Mouse (Mus musculus) layer of hippocampus, adult 8-10 months (tissue): Measurements from ENCODE around the gene Phf19. TPM values are rescaled to one million over a fixed set of nuclear protein-coding genes. Genes with fewer than 3 reads are reported as not detected.

ENCODE experiments used
- DNase-seq, 2 experiments: peaks; one replicate each; pipeline ENCODE4 v3.0.0; 2022; ENCODE audit warnings: low spot score in 2 of 2
- total RNA-seq, 4 experiments: library from RNA; stranded (reverse); gene quantifications; 2 replicates each; pipeline ENCODE4 v1.2.4; 2022

The Phf19 gene
- total RNA-seq, 4 experiments from 2014 or later, result 1.1 to 2.1 (median 1.7) TPM

DNA sequence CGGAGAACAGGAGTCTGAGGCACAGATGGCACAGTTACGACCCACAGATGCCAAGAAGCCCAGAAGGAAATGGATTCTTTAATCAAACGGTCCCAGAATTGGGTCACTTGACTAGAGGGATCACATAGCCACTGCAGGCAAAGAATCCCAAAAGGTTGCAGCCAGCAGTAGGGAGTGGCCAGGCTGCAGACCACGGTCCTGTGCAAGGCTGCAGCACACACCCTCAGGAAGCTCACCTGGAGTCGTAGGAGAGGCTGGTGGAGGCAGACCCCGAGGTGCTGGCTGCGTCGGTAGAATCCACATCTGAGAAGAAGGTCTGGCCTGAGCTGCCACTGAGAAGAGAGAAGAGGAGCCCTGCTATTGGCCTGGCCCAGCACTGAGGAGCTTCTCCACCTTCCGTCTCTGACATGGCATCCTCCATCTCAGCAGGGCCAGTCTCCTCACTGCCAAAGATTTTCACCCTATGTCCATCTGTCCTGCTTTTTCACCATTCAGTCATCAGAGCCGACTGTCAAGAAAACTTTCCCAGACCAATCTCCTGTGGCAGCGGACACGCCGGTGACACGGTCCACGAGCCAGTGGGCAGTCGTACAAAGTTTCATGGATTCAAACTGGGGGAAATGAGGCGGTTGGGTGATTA, 16.9 kb downstream of the Phf19 start:
- no peak for DNase-seq

DNA sequence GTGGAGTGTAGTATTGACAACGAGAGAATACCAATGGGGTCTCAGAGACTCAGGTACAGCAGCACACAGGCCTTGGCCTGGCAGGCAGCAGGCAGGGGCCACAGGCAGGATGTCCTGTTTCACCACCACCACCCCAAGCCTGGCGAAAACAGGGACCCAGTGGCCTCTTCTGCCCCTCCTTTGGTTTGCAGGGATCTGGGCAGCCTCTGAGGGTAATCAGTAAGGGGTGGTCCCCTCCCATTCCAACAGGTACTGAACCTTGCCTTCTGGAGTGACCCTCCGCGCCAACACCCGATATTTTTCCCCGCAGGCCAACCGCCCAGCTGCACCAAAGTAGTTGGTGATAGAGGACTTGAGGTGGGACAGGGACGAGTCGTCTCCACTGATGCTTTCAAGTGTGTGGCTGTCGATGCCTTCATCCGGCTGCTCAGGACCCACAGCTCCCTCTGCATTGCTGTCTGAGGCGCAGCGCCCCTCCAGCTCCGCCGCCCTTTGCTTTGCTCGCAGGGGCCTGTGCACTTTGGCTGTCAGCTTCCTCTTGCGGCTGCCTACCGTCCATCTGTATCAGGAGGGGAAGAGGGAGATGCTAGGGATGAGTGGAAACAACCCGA, 18.2 kb downstream of the Phf19 start:
- no peak for DNase-seq

DNA sequence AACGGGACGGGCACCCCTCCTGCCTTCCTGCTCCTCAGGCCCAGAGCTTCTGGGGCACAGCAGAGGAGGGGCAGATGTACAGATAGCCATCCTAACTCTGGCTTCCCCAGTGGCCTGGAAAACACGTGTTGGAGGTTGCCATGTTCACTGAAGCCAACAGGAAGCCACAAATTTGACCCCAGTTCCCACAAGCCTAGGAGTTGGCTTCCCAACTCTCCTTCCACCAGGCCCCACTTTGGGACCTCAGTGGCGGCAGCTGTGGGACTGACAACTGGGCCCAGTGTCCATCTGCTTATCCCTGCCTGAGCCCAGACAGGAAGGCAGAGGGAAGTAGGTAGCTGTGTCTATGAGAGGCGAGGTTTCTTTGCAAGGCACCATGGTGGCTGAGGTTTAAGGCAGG, 19.9 kb downstream of the Phf19 start:
- no peak for DNase-seq

DNA sequence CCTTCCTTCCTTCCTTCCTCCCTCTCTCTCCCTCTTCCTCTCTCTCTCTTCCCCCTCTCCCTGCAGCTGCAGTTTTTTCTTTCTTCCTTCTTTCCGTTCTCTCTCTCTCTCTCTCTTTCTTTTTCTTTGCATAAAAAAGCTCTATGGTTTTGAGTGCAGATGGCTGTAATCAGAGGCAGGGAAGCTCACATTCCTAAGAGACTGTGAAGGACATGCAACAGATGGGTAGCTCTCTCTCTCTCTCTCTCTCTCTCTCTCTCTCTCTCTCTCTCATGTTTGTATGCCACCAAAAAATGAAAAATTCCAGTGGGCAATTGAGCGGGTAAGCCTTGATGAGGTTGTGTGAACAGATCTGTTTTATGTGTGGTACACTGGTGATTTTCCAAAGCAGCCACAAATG, 29.6 kb downstream of the Phf19 start:
- DNase-seq, result no peak

DNA sequence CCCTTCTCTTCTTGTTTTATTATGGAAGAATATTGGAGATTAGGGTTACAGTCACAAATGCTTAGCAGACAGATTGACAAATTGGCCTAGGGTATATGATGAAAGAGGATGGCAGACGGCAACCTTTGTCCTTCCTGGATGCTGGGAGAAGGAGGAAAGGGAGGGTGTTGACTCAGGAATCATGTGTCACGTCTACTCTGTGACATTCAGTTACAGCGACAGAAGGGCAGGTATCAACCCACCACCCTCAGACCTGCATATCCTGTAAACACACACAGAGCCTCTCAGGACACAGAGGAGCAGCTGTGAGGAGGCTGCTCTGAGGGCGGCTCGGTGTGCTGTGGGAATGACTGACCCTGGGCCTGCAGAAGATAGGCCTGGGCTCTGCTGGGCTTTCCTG, 30.6 kb downstream of the Phf19 start:
- no peak for DNase-seq

DNA sequence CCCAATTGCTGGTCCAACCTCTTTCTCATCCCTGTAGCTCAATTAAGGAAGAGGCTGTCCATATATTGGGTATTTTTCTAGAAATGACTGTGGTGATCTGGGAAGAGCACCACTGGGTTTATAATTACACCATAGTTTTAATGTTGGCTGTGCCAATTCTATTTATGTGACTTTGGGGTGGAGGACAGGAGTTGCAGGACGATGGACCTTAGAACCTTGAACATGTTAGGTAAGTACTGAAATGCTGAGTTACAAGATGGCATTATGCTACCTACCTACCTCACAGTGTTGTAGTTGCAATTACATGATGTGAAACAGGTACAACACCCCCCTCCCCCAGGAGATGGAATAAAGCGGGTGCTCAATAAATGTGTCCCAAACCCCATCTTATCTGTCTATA, 31.1 kb downstream of the Phf19 start:
- no peak for DNase-seq

DNA sequence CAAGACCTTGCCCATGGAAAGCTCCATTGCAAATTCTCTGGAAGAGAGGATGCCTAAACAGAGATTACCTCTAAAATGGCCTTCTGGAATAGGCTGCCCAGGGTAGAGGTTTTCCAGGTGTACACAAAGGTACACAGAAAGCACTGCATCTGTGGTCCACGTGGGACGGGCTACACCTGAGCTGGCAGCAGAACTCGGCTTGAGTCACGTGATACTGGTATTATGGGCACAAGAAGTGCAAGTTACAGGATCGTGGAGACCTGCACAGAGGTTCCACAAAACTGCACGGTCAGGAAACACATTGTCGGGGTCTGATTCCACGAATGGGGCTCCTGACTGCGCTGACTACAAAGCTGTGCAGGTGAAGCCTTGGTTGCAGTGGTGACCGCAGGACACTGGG, 33.8 kb downstream of the Phf19 start:
- DNase-seq, result no peak

DNA sequence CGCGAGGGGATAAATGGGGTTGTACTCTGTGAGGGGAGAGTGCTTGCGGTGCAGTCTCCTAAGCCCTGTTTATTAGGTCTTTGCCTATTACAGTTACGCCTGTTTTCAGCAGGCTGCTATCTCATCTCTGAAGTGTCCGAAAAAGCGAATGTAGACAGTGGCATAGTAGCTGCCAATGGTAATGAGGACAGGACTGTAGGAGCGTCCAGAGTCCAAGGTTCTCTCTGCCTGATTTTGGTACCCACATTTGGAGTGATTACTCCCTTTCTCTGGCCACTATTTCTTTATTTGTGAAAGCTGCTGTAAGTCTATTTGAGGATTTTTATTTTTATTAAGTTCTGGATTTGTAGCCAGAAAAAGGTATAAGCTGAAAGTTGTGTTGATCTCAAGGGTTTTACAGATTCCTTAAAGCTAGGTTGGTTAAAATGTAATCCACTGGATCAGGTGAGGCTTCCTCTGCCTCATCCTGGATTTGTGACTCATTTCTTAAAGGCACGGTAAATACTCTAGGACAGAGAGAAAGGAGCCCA, 38.9 kb downstream of the Phf19 start, which contains the start of gene Psmd5:
Gene Psmd5, minus strand, starts transcription at position 153 of the 530 bp plus-strand sequence.
- DNase-seq, result no peak

DNA sequence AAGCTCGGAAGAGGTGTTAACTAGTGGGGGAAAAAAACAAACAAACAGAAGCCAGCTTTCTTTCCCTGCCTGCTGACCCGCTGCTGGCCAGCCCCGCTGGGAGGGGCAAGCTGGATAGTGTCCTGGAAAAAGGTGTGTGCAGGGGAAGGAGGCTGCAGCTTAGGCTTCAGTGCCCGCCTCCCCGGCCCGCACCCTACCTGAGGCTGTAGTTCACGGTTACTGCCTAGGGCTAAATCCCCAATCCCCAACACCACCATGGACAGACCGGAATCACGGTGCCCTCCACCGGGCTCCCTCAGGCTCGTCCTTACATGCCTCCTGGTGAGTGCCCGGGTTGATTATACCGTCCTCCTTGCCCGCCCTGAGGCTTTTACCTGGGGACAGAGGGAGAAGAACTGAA, 39.6 kb downstream of the Phf19 start, which contains the start of gene Cutal:
Gene Cutal, plus strand, starts transcription at position 126 of the 400 bp plus-strand sequence.
- no peak for DNase-seq

DNA sequence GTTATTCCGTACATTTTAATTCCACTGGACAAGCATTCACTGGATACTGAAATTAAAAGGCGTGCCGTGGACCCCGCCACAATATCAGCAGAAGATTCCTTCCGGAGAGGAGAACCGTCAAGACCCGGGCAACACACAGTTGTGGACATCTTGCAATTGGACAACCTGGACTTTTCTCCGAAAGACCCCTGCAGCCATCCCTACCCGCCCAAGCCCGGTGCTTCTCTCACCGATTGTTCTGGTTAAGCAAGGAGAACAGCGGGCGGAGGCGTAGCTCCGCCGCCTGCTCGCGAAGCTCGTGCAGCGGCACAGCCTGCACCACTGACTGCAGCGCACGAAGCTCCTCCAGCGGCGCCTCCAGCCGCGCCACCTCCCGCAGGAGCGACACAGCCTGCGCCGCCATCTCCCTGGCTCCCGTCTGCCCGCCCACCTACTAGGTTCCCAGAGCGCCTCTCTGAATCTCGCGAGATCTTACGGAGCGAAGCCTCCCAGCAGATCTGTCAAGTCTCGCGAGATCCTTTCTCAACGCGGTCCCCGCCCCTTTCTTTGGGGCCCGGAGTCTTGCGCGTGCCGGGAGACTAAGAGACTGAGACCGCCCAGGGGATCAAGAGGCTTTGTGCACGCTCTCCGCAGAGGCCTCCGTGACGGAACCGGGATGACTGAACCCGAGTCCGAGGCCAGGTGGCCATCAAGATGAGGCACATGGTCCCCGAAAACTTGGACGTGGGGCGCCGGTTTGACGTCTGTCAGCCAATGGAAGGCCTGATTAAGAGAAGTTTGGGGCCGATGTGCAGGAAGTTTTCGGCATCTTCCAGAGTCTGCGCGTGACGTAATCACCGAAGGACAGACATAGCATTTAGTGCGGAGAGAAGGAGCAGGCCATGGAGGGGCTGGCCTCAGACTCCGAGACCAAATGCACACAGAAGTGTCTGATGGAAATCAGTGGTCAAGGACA, 43.0 kb downstream of the Phf19 start:
- DNase-seq, result peak; percentile 94

DNA sequence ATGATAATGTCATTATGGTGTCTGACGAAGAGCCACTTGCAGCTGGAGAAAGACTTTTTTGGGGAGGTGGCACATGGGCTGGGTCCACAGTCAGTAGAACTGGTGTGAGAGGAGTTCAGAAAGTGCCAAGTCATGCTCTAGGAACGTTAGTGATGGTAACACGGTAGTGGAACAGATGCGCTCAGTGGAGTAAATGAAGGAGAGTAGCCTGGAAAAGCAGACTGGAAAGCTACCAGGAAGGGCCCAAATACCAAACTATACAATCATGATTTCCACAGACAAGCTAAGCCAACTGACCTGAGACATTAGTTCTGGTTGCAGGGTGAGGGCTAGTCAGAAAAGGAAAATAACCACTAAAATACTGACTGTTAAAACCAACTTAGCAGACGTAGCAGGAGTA, 44.1 kb downstream of the Phf19 start:
- DNase-seq, result no peak

DNA sequence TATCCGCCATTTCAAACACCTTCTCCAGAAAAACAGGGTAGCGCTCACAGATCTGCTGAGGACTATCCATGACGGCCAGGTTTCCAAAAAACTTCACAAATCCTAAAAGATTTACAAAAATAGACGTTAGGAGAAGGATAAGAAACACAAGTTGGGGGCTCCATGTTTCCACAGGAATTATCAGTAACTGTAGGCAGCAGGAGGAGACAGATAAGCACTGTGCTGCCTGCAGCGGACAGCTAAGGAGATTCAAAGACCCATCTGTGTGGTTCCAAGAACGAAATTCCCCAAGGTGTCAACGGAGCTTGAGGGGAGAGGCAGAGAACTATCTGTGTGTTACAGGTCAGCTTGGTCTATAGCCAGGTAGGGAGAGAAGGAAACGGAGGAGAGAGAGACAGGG, 56.1 kb downstream of the Phf19 start:
- DNase-seq, result no peak

DNA sequence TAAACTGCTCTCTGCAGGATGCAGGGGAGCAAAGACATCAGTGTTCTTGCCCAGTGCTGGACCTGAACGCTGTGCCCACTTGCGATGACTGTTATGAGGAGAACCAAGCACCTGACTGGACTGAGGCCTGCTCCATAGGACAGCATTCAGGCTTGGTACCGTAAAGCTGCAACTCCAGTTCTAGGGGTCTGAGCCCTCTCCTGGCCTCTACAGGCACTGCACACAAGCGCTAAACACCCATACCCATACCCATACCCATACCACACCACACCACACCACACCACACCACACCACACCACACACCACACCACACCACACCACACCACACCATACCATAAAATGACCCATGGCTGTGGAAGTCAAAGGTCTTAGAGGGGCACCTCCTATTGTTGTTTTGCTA, 58.6 kb downstream of the Phf19 start:
- no peak for DNase-seq

DNA sequence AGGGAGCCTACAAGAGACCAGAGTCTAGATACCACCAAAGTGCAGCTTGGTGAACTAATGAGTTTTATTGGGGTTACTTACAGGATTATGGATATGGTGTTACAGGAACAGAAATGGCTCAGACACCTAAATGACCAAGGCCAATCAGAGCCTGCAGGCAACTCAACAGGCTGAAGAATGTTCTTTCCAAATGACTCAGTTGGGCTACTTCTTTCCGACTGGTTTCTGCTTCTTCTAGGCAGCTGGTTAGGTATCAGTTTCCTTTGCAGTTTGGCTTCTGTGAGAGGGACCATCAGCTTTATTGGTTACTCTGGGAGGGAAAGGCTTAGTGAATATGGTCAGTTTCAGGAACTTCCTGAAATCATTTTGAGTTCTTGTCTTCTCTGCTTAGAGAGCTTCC, 66.1 kb downstream of the Phf19 start:
- DNase-seq, result no peak

Other genes with a start within 250 kb of the Phf19 start
- 100 to 1,000 TPM in 2 of 4 experiments, 10 to 100 TPM in 2; 84.9 to 115 (median 99.1) TPM for gene Gapvd1, start 158.8 kb downstream of the Phf19 start, total RNA-seq
- gene Hspa5, start 142.1 kb downstream of the Phf19 start, total RNA-seq, result 100 to 1,000 TPM; 196 to 459 (median 340) TPM
- gene Rabepk, start 114.1 kb downstream of the Phf19 start, total RNA-seq, result 10 to 100 TPM; 36.7 to 46.4 (median 37.5) TPM
- 10 to 100 TPM; 72.9 to 81.7 (median 77.2) TPM for gene Fbxw2, start 87.7 kb downstream of the Phf19 start, total RNA-seq
- gene Gm34653, start 81.0 kb downstream of the Phf19 start, total RNA-seq, result not detected
- gene Cutal, start 39.6 kb downstream of the Phf19 start, total RNA-seq, result under 1 TPM; 0.28 to 0.91 (median 0.43) TPM
- gene Psmd5, start 39.1 kb downstream of the Phf19 start, total RNA-seq, result 10 to 100 TPM; 40.0 to 53.1 (median 45.1) TPM
- gene Traf1, start 47.7 kb upstream of the Phf19 start, total RNA-seq, result 1 to 10 TPM; 3.5 to 6.1 (median 4.5) TPM
- under 1 TPM in 2 of 4 experiments, not detected in 2; 0.11 to 0.48 TPM for gene Hc, start 147.4 kb upstream of the Phf19 start, total RNA-seq
- under 1 TPM in 3 of 4 experiments, not detected in 1; 0.33 to 0.64 (median 0.58) TPM for gene AI182371, start 187.5 kb upstream of the Phf19 start, total RNA-seq
- 10 to 100 TPM; 12.5 to 15.6 (median 14.0) TPM for gene Cntrl, start 195.5 kb upstream of the Phf19 start, total RNA-seq